Mouse (Mus musculus) hindbrain, embryonic 16.5 days (tissue): ENCODE data around the gene Cd1d1. TPM values are rescaled to one million over a fixed set of nuclear protein-coding genes. Genes with fewer than 3 reads are reported as not detected.
"Not testable (repeated sequence)": the region's sequence is repeated elsewhere in the genome, so short reads cannot be mapped to it uniquely, and the experiment has no call there.

Experiments
- ATAC-seq: fragments of 200-750 bp; cut with Nextera tagmentation; 2 replicates; pipeline ENCODE4 v1.8.0; 2017; ENCODE audit warnings: moderate TSS enrichment, moderate library complexity
- H3K27ac ChIP-seq: fragments of 300-500 bp; sonication (generic); 2 replicates; pipeline ENCODE4 v1.5.1; 2014; ENCODE audit warnings: low read depth, mild to moderate bottlenecking, control low read depth, low read length, moderate library complexity
- H3K27me3 ChIP-seq: fragments of 300-500 bp; sonication (generic); replicated peaks from 2 replicates; pipeline ENCODE4 v1.6.1; 2014; ENCODE audit warnings: low read length; ENCODE audit not compliant: control insufficient read depth, insufficient read depth
- H3K36me3 ChIP-seq: fragments of 300-500 bp; sonication (generic); 2 replicates; pipeline ENCODE4 v1.6.1; 2014; ENCODE audit warnings: mild to moderate bottlenecking, low read length, moderate library complexity, mixed read lengths; ENCODE audit not compliant: control insufficient read depth, insufficient read depth
- H3K4me1 ChIP-seq: fragments of 300-500 bp; sonication (generic); 2 replicates; pipeline ENCODE4 v1.6.1; 2014; ENCODE audit warnings: low read depth, low read length; ENCODE audit not compliant: control insufficient read depth, insufficient read depth
- H3K4me2 ChIP-seq: fragments of 300-500 bp; sonication (generic); 2 replicates; pipeline ENCODE4 v1.6.1; 2014; ENCODE audit warnings: mild to moderate bottlenecking, low read length, control low read depth, moderate library complexity
- H3K4me3 ChIP-seq: fragments of 300-500 bp; sonication (generic); 2 replicates; pipeline ENCODE4 v1.5.1; 2014; ENCODE audit warnings: mild to moderate bottlenecking, low read length, control low read depth, moderate library complexity
- H3K9ac ChIP-seq: fragments of 300-500 bp; sonication (generic); 2 replicates; pipeline ENCODE4 v1.6.1; 2014; ENCODE audit warnings: low read depth, mild to moderate bottlenecking, control low read depth, low read length, moderate library complexity
- H3K9me3 ChIP-seq: fragments of 300-500 bp; sonication (generic); 2 replicates; pipeline ENCODE4 v1.6.1; 2014; ENCODE audit warnings: mild to moderate bottlenecking, low read length, moderate library complexity; ENCODE audit not compliant: control insufficient read depth
- WGBS: fragments of 180-500 bp; shearing (Covaris S2); extraction: QIAGEN DNeasy Blood & Tissue Kit; methylation state at CpG from one replicate; pipeline ENCODE4 v1.1.7; 2014; 5-methylcytosine and 5-hydroxymethylcytosine counted together
- polyA plus RNA-seq: library from polyadenylated mRNA; unstranded; fragments of >200 nt; fragmentation: Nextera tagmentation; extraction: Ambion mirVana; gene quantifications from 2 replicates; pipeline ENCODE4 v1.2.1, GENCODE M21; 2015

Cd1d1 gene
- polyA plus RNA-seq, 1 experiment from 2014 or later, result 47.3 TPM

GRCm38 (mm10) chr3:87012406-87012805 lies 13.2 kb upstream of the Cd1d1 start:
- H3K4me1 ChIP-seq, H3K9ac ChIP-seq, ATAC-seq, H3K4me3 ChIP-seq, H3K36me3 ChIP-seq, H3K4me2 ChIP-seq, H3K27me3 ChIP-seq, H3K9me3 ChIP-seq, H3K27ac ChIP-seq: not testable (repeated sequence)
- 87% methylated on average over 3 of the region's 3 CpGs for whole genome bisulfite sequencing

- 79% methylated on average over 1 of the region's 1 CpGs for WGBS
- not testable (repeated sequence) for ATAC-seq, H3K4me1 ChIP-seq, H3K27me3 ChIP-seq, H3K4me2 ChIP-seq, H3K9ac ChIP-seq, H3K36me3 ChIP-seq, H3K9me3 ChIP-seq, H3K27ac ChIP-seq, H3K4me3 ChIP-seq
Observed at GRCm38 (mm10) chr3:87008281-87008680, 9.0 kb upstream of the Cd1d1 start.

GRCm38 (mm10) chr3:87000676-87001075 lies 1.4 kb upstream of the Cd1d1 start:
- no peak for ATAC-seq
- Histone ChIP-seq H3K9me3 (no peaks in the 10 kb centered on the region), H3K9ac (no peak overlapping the region), H3K36me3 (no peaks in the 10 kb centered on the region), H3K4me3 (no peak overlapping the region), H3K4me1 (no peaks in the 10 kb centered on the region; the same call in 1 of the 2 replicates), H3K27me3 (no peaks in the 10 kb centered on the region), H3K4me2 (no peak overlapping the region), H3K27ac (no peak overlapping the region)
- WGBS, result 31% methylated on average over 4 of the region's 4 CpGs

- Histone ChIP-seq H3K4me3 (no peak overlapping the region), H3K9me3 (no peaks in the 10 kb centered on the region), H3K4me1 (no peaks in the 10 kb centered on the region; the same call in 1 of the 2 replicates), H3K4me2 (no peak overlapping the region; the same call in 1 of the 2 replicates), H3K9ac (no peak overlapping the region), H3K27ac (no peak overlapping the region), H3K36me3 (no peaks in the 10 kb centered on the region), H3K27me3 (no peaks in the 10 kb centered on the region)
- 93% methylated on average over 12 of the region's 12 CpGs for WGBS
- ATAC-seq, result no peak
Observed at GRCm38 (mm10) chr3:87000051-87000450, 810 bp upstream of the Cd1d1 start.

GRCm38 (mm10) chr3:86998433-86999414 lies 517 bp downstream of the Cd1d1 start:
- H3K4me3 ChIP-seq, result peak overlapping the region; percentile 50
- peak overlapping the region; percentile 77 for H3K4me2 ChIP-seq
- ATAC-seq, result peak; percentile 99
- peak overlapping the region; percentile 70 for H3K9ac ChIP-seq
- not testable (repeated sequence) for H3K36me3 ChIP-seq, H3K27me3 ChIP-seq, H3K4me1 ChIP-seq, H3K9me3 ChIP-seq
- peak overlapping the region; percentile 83 for H3K27ac ChIP-seq
- WGBS, result 3% methylated on average over 23 of the region's 24 CpGs

GRCm38 (mm10) chr3:86996111-86996510 lies 3.1 kb downstream of the Cd1d1 start:
- no peaks in the 10 kb centered on the region; the same call in 1 of the 2 replicates for H3K4me1 ChIP-seq
- no peak overlapping the region for H3K27ac ChIP-seq
- ATAC-seq, result no peak
- no peaks in the 10 kb centered on the region for H3K27me3 ChIP-seq
- no peak overlapping the region for H3K4me2 ChIP-seq
- WGBS, result 90% methylated on average over 4 of the region's 4 CpGs
- H3K9me3 ChIP-seq, result no peaks in the 10 kb centered on the region
- no peaks in the 10 kb centered on the region for H3K36me3 ChIP-seq
- H3K9ac ChIP-seq, result no peak overlapping the region
- no peak overlapping the region for H3K4me3 ChIP-seq

GRCm38 (mm10) chr3:86995381-86995780 lies 3.9 kb downstream of the Cd1d1 start:
- Histone ChIP-seq H3K4me3 (no peak overlapping the region), H3K27me3 (no peaks in the 10 kb centered on the region), H3K4me2 (no peak overlapping the region), H3K9ac (no peak overlapping the region), H3K36me3 (no peaks in the 10 kb centered on the region), H3K9me3 (no peaks in the 10 kb centered on the region), H3K4me1 (no peaks in the 10 kb centered on the region; the same call in 1 of the 2 replicates), H3K27ac (no peak overlapping the region)
- 79% methylated on average over 1 of the region's 1 CpGs for WGBS
- no peak for ATAC-seq

- not testable (repeated sequence) for H3K36me3 ChIP-seq, H3K9me3 ChIP-seq, H3K27ac ChIP-seq, H3K27me3 ChIP-seq, H3K4me1 ChIP-seq
- Histone ChIP-seq H3K4me3 (peak overlapping the region; percentile 36), H3K4me2 (peak overlapping the region; percentile 71), H3K9ac (peak overlapping the region; percentile 57)
- ATAC-seq, result peak; percentile 24; the same call in 1 of the 2 replicates
- WGBS, result 27% methylated on average over 5 of the region's 6 CpGs
Observed at GRCm38 (mm10) chr3:86986969-86987368, 12.3 kb downstream of the Cd1d1 start.

GRCm38 (mm10) chr3:86986490-86986889 lies 12.8 kb downstream of the Cd1d1 start:
- Histone ChIP-seq H3K4me2 (peak overlapping the region; percentile 71), H3K9ac (peak overlapping the region; percentile 57), H3K4me3 (peak overlapping the region; percentile 36), H3K4me1 (no peaks in the 10 kb centered on the region; the same call in 1 of the 2 replicates), H3K27ac (no peak overlapping the region), H3K9me3 (no peaks in the 10 kb centered on the region), H3K27me3 (no peaks in the 10 kb centered on the region), H3K36me3 (no peaks in the 10 kb centered on the region)
- peak; percentile 56 for ATAC-seq
- WGBS, result 7% methylated on average over 12 of the region's 12 CpGs
